Mouse (Mus musculus) right cerebral cortex, adult 2 months (tissue): ENCODE results near the gene Gm13420.

Source experiments
- DNase-seq, 2 experiments: peaks; one replicate each; pipeline ENCODE4 v3.0.0; 2021 to 2022; ENCODE audit warnings: low spot score in 2 of 2

The Gm13420 gene

DNA sequence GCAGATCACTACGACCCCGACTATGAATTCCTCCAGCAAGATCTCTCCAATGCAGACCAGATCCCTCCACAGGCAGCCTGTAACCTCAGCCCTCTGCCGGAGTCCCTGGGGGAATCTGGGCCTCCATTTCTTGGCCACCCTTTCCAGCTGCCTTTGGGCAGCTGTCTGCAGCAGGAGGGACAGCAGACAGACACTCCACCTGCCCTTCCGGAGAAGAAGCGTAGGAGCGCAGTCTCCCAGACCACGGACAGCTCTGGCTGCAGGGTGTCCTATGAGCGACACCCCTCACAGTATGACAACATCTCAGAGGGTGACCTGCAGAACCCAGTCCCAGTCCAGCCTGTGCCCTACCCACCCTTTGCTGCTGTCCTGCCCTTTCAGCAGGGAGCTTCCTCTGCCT lies 49.3 kb downstream of the Gm13420 start:
- no peak for DNase-seq

DNA sequence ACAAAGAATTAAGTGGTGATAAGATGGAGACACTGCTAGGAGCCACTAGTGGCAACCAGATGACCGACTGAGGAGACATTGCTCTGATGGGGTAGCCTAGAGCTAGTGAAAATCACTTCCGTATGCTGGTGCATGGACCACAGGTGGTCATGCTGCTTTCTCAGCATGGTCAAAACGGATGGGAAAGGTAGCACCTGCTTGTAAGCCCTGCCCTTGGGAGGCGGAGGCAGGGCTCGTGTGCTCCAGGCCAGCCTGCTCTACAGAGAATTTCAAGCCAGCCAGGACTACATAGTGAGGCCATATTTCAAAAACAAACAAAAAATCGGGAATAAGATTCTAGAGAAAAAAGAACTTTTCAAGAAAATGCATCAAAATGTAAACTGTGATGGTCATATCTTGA lies 50.1 kb downstream of the Gm13420 start:
- no peak for DNase-seq

DNA sequence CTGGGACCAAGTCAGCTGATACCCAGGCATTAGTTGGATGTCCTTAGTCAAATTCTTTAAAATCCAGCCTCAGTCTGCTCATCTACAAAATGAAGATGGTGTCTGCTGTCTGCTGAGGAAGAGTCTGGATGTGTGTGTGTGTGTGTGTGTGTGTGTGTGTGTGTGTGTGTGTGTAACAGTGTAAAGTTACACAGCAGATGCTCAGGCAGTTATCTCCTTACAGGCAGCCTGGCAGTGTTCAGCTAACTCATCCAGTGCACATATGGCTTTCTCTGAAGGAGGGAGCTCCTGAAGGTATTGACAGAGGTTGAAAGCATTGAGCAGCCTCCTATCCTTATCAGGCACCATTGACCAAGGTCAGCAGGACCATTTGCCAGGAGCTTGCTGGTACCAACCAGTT lies 50.6 kb downstream of the Gm13420 start:
- DNase-seq = no peak

DNA sequence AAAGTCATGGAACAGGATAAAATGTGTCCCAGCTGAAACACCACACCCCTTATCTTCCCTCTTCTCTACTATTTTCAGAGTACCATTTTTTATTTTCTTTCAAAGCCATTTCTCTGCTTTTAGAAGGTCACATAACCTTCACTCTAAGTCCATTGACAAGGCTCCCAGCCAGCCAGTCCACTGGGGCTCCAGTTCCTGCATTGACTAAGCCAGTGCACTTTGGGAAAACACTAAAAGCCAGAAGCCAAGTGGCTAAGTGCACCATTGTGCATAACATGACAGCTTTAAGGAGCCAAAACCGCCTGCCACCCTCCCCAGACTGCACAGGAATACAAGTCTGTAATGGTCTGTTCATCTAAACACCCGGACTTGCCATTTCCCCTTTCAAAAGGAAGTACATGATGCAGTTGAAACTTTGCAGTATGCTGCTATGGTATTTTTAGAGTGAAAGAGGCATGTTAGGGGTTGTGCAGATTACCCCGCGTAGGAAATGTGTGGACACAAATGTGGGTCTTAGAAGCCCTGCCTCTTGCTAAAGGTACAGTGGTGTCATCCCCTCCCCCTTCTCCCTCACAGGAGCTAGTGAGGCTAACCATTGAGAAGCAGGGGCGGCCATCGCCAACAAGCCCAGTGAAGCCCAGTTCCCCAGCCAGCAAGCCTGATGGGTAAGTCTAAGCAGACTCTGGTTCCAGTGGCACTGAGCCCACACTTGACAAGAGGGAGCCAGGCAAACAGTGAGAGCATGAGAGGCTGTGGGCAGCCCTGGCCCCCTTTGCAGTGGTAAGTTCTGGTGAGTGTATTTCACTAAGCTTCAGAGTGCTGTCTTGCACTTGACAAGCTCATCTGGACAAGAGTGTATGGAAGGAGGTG lies 52.8 kb downstream of the Gm13420 start:
- DNase-seq = no peak

DNA sequence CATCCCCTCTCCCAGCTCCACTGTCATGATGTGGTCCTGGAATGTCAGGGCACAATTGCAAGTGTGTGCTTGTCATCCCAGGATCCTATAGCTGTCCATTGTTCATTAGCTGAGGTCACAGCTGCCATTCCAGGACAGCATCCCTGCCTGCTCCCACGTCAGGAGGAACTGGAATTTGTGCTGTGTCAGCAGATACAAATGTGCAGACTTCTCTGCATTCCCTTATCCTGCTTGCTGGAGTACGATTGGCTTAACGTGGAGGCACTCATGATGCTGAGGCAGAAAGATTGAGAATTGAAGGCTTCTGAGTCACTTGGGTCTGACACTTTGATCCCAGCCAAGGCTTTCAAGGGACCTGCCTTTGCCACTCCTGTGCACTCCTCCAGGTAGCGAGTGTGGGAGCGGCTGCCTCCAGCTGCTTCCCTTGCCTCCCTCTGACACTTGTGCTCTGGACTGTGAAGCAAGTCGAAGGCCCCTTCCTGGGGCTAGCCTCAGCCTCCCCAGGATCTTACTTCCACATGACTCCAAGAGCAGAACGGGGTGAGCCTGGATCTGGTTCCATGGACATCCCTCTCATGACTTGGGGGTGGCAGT lies 55.2 kb downstream of the Gm13420 start:
- no peak for DNase-seq
